Mouse (Mus musculus): ENCODE measurements around the gene Coro2a.

- TF ChIP-seq CTCF (conservative IDR thresholded peaks at IDR 0.05; ENCODE audit: low read length) (no peak), POU5F1 (IDR thresholded peaks at IDR 0.05; ENCODE audit: borderline replicate concordance, low read length) (no peak)
Measured at GRCm38 (mm10) chr4:46521457-46521856, 80.5 kb downstream of the Coro2a start.

Data from E14TG2a.4 (cell line).